Mouse (Mus musculus): ENCODE results near the gene Bach2.

Gene Bach2

GRCm38 (mm10) chr4:32357996-32358600 is 119.5 kb downstream of the Bach2 start:
- DNase-seq (ENCODE audit: low spot score) = no peak

GRCm38 (mm10) chr4:32358602-32359464 is 120.2 kb downstream of the Bach2 start:
- DNase-seq (ENCODE audit: low spot score) = no peak

DNA sequence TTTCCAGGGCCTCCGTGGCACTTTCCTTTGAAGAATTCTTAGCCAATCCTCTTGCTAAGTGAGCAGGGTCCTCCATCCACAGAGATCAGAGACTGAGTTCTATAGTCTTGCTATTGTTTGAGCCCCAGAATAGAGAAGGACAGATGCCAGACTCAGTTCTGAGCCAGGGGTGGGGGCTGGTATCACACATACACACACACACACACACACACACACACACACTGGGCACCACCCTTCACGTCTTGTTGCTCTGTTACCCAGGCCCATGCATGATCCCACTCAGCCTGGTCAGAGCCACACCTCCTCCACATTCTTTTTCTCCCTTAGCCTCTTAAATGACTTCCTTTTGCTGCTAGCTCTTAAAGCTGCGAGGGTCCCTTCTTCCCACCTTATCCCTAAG is 121.0 kb downstream of the Bach2 start:
- DNase-seq (ENCODE audit: low spot score) = no peak

DNA sequence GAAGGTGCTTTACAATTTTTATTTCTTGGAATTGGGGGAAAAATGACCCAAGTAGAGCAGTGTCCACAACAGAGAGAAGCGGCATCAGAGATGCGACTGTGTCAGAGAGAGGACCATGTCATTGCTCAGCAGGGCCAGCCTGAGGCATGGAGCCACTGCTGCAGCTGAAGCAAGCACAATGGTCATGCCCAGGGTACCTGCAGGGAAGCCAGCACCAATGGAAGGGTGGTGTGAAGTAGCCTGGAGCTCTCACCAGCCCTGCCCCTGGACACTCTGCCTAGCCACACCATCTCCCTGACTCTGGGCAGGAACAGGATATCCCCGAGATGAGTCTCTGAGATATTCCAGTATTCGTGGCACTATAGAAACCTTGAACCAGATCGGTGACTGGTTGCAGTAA is 121.9 kb downstream of the Bach2 start:
- DNase-seq (ENCODE audit: low spot score) = no peak

DNA sequence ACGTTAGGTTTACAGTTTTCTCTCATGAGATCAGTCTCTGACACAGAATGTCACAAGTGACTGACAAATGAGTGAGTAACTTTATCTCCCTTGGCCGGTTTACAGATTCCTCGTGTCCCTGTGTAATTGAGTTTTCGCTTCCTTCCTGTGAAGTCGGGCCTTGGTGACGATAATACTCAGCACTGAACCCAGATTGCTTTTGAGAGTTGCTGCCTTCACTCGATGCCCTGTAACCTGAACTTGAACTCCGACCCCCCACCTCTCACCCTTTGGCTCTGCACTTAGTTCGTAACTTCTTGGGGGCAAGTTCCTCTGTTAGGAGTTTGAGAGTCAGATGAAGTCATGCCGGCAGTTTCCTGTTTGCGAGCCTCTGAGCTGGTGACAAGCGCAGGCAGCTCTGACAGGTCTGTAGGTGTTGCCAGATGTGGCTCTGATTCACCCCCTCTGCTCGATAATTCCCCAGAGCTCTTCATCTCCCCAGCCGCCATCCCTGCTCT is 124.9 kb downstream of the Bach2 start:
- DNase-seq (ENCODE audit: low spot score) = no peak

GRCm38 (mm10) chr4:32365144-32365907 is 126.7 kb downstream of the Bach2 start:
- DNase-seq (ENCODE audit: low spot score) = no peak

DNA sequence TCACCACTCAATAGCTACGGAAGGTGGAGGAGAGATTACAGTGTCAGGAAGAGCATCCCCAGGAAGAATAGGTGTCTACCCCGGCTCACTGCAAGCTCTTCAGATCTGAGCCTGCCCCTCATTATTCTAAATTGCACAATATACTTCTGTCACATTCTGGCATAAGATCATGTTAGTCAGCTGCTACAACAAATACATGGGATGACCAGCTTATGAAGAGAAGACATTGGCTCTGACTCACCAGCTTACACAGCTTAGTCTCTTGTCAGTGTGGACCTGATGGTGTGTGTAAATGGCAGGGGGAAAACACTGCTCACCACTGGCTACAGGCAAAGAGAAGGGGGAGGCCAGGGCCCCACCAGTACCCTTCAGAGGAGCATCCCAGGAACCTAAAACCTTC is 127.6 kb downstream of the Bach2 start:
- no peak for DNase-seq (ENCODE audit: low spot score)

DNA sequence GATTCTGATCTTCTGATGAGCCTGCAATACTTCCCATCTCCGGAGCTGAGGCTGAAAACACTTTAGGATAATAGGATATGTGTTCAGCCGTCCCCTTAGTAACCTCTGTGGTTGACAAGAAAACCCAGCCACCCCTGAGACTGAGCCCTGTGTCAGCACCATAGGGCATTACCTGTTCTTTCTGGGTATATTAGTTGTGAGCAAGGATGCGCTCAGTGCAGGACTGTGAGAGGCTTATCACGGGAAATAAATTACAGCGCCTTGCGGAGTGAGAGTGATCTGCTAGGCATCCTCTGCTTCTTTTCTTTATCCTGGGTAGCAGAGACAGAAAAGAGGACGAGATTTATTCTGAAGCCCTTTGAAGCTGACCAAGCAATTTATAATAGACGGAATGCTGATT is 129.7 kb downstream of the Bach2 start:
- no peak for DNase-seq (ENCODE audit: low spot score)

DNA sequence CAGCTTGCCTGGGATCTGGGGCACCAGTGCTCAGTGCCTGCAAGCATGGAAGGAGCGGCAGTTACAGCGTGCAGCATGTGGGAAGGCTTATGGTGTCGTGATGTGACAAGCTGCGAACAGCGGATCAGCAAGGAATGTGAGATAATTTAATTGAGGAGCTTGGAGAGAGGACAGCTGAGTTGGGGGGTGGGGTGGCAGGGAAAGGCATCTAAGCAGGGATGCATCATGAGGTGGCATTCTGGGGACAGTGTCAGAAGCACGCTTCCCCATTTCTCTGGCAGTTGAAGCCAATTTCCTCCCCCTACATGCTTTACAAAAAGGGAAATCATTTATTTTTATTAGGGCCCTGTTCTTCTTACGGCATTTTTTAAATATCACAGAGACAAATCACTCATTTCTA is 134.5 kb downstream of the Bach2 start:
- no peak for DNase-seq (ENCODE audit: low spot score)

- DNase-seq (ENCODE audit: low spot score) = no peak
These were observed 134.9 kb downstream of the Bach2 start for GRCm38 (mm10) chr4:32373527-32373926.

- no peak for DNase-seq (ENCODE audit: low spot score)
These were observed 136.4 kb downstream of the Bach2 start for GRCm38 (mm10) chr4:32374751-32375582.

- DNase-seq (ENCODE audit: low spot score) = no peak
These were observed 137.3 kb downstream of the Bach2 start for GRCm38 (mm10) chr4:32375721-32376526.

GRCm38 (mm10) chr4:32376527-32376948 is 137.9 kb downstream of the Bach2 start:
- no peak for DNase-seq (ENCODE audit: low spot score)

DNA sequence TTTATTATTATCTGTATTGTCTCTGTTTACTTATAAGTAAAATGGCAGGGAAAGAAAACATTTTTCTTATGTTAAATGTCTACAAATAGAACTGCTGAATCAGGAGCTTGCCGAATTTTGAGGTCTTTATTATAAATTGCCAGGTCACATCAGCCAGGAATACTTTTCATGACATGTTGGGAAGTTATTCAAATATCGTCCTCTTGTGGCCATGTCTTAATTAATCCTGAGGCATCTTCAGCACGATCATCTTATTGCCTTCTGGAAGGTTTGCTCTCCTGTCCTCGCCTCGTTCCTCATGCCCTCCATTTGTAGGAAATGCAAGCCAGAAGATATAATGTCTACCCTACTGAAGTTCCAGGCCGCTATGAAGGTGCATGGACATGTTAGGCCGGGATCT is 140.5 kb downstream of the Bach2 start:
- no peak for DNase-seq (ENCODE audit: low spot score)

- no peak for DNase-seq (ENCODE audit: low spot score)
These were observed 143.2 kb downstream of the Bach2 start for GRCm38 (mm10) chr4:32381666-32382381.

GRCm38 (mm10) chr4:32385121-32385520 is 146.5 kb downstream of the Bach2 start:
- no peak for DNase-seq (ENCODE audit: low spot score)

- no peak for DNase-seq (ENCODE audit: low spot score)
These were observed 147.0 kb downstream of the Bach2 start for GRCm38 (mm10) chr4:32385623-32386022.

DNA sequence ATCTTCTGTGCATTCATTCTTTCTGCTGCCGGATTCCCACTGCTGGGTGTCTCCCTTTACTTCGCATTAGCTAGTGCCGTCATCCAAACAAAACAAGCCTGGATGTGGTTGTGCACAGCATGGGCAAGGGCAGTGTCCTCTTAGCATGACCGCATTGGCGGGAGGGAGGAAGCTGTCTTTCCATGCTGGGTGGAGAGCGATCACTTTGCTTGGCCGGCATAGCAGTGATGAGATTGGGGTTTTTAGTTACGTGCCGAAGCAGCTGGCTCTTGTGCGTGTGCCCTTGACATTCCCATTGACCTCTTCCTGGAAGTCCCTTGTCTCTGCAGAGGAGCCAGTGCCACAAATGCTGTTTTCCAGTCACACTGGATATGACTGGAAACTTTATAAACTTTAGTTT is 147.7 kb downstream of the Bach2 start:
- no peak for DNase-seq (ENCODE audit: low spot score)

DNA sequence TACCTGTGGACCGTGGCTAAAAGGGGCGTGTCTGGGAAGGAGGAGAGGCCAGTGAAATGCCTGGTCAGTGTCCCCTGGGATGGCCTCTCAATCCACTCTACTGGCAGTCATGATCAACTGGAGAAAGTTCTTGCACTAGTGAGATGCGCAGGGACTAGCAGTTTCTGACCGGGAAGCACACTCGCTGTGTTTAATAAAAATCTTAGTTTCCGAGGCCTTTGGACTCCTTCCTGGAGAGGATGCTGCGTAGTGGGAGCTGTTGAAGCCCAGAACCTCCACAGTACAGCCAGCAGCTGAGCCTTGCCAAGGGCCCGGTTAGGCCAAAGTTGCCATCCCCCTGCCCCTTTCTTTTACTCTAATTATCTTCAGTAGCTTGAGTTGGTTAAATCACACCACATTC is 148.3 kb downstream of the Bach2 start:
- no peak for DNase-seq (ENCODE audit: low spot score)

All from ovary, adult 18-20 months (tissue).